10 mouse cellular contexts compared by ENCODE assay signal in genomic region chr2:181415945-181416344, GRCm38 (mm10). TPM values are rescaled to one million over a fixed set of nuclear protein-coding genes. Genes with fewer than 3 reads are reported as not detected.
A peak's percentile ranks its signal among the peaks of the same experiment; 100 is the strongest.
DNase-seq lines count a peak whose midpoint lies in the region; ATAC-seq lines count a peak whose summit lies in the region.
"Had no signal": no experiment of that assay in that cellular context is flagged by ENCODE, and none has a peak within 500 bp of the region (broad histone marks: within the 10 kb centered on the region; RNA-seq: fewer than 3 reads in every experiment).

No protein-coding gene starts in this region.

- DNase-seq in gastrocnemius, adult 18-20 months (ENCODE audit: low spot score), result peak; percentile 33
- no peak for DNase-seq in gastrocnemius, adult 8-10 months (ENCODE audit: low spot score in 2 of 2)
- peak; percentile 66 for DNase-seq in 3134 (ENCODE audit: extremely low read depth, insufficient read length, low spot score)
- peak; percentile 71 for DNase-seq in cerebellum, adult 8-10 months
- DNase-seq in heart, postnatal 36 days, result peak; percentile 55 to 61
- DNase-seq in right cerebral cortex, postnatal 25 days, result no peak
- DNase-seq in hindbrain, embryonic 11.5 days (ENCODE audit: low spot score), result no peak

- intact Hi-C loops in heart, postnatal 36 days (cut with DNase I), result loop anchor here (5.0 kb wide), 1 partner anchor 41 kb away; the partner anchor contains the start of gene Zbtb46

- H3K27me3 ChIP-seq in hindbrain, embryonic 11.5 days (ENCODE audit: control insufficient read depth, insufficient read depth, low read length), result no peaks in the 10 kb centered on the region
- no peaks in the 10 kb centered on the region for H3K27me3 ChIP-seq in forebrain, embryonic 12.5 days
- H3K27me3 ChIP-seq: embryonic facial prominence, embryonic 13.5 days; hindbrain, embryonic 12.5 days had no signal

- no peak overlapping the region for H3K4me3 ChIP-seq in hindbrain, embryonic 11.5 days (ENCODE audit: low read depth, low read length)
- H3K4me3 ChIP-seq in forebrain, embryonic 12.5 days (replicated peaks), result no peak overlapping the region
- H3K4me3 ChIP-seq: embryonic facial prominence, embryonic 13.5 days; hindbrain, embryonic 12.5 days had no signal

- ATAC-seq in hindbrain, embryonic 11.5 days (ENCODE audit: low FRiP score), result no peak
- ATAC-seq in forebrain, embryonic 12.5 days (ENCODE audit: low FRiP score), result no peak

- no peak overlapping the region for H3K4me2 ChIP-seq in hindbrain, embryonic 11.5 days (replicated peaks; ENCODE audit: low read depth, low read length)
- no peak overlapping the region for H3K4me2 ChIP-seq in forebrain, embryonic 12.5 days
- H3K4me2 ChIP-seq: embryonic facial prominence, embryonic 13.5 days; hindbrain, embryonic 12.5 days had no signal

- no peak overlapping the region for H3K27ac ChIP-seq in hindbrain, embryonic 11.5 days (ENCODE audit: low read depth, low read length)
- H3K27ac ChIP-seq in forebrain, embryonic 12.5 days, result no peak overlapping the region
- H3K27ac ChIP-seq: embryonic facial prominence, embryonic 13.5 days; hindbrain, embryonic 12.5 days had no signal

- no peaks in the 10 kb centered on the region; the same call in 1 of the 2 replicates for H3K36me3 ChIP-seq in hindbrain, embryonic 11.5 days (ENCODE audit: control insufficient read depth, insufficient read depth, low read length)
- no peaks in the 10 kb centered on the region for H3K36me3 ChIP-seq in forebrain, embryonic 12.5 days (replicated peaks)
- H3K36me3 ChIP-seq: embryonic facial prominence, embryonic 13.5 days; hindbrain, embryonic 12.5 days had no signal

- no peak overlapping the region for H3K9ac ChIP-seq in hindbrain, embryonic 11.5 days (ENCODE audit: low read depth, low read length)
- no peak overlapping the region for H3K9ac ChIP-seq in forebrain, embryonic 12.5 days
- H3K9ac ChIP-seq: embryonic facial prominence, embryonic 13.5 days; hindbrain, embryonic 12.5 days had no signal

- no peaks in the 10 kb centered on the region for H3K9me3 ChIP-seq in hindbrain, embryonic 11.5 days (ENCODE audit: control insufficient read depth, low read length)
- H3K9me3 ChIP-seq in forebrain, embryonic 12.5 days, result no peaks in the 10 kb centered on the region
- H3K9me3 ChIP-seq: embryonic facial prominence, embryonic 13.5 days; hindbrain, embryonic 12.5 days had no signal

- 80% methylated on average over 3 of the region's 3 CpGs for WGBS in hindbrain, embryonic 11.5 days
- WGBS in forebrain, embryonic 12.5 days, result 69% methylated on average over 3 of the region's 3 CpGs

- H3K4me1 ChIP-seq in hindbrain, embryonic 11.5 days (replicated peaks; ENCODE audit: control insufficient read depth, insufficient read depth, low read length), result 0 out of 2 replicates have a peak, but pooled peaks cover under 1% of the 10 kb centered on the region
- peaks cover 4% of the 10 kb centered on the region; the same call in 1 of the 2 replicates for H3K4me1 ChIP-seq in forebrain, embryonic 12.5 days
- H3K4me1 ChIP-seq: embryonic facial prominence, embryonic 13.5 days had no signal

RNA-seq across cellular contexts. Expression of gene Lime1, which starts 36.1 kb away (rescaled TPM):
- total RNA-seq in gastrocnemius, adult 18-20 months (2021), result 1 to 10 TPM; 3.8 to 4.5 TPM
- 1 to 10 TPM; 2.2 to 4.0 (median 3.0) TPM for total RNA-seq in gastrocnemius, adult 8-10 months (2022)
- total RNA-seq in heart, postnatal 36 days (2021), result 1 to 10 TPM; 5.1 to 6.7 TPM
- 20.2 and 20.9 TPM in 2 replicates for polyA plus RNA-seq in hindbrain, embryonic 11.5 days (2014; fragmentation: Nextera tagmentation; extraction: Ambion mirVana)
- 33.9 and 34.5 TPM in 2 replicates for polyA plus RNA-seq in forebrain, embryonic 12.5 days (2016; fragmentation: Nextera tagmentation; extraction: Ambion mirVana)

RNA-seq across cellular contexts. Expression of gene Zbtb46, which starts 43.3 kb away (rescaled TPM):
- total RNA-seq in gastrocnemius, adult 18-20 months (2021), result 1 to 10 TPM; 3.3 to 5.9 TPM
- 1 to 10 TPM; 3.3 to 5.3 (median 4.1) TPM for total RNA-seq in gastrocnemius, adult 8-10 months (2022)
- total RNA-seq in heart, postnatal 36 days (2021), result 10 to 100 TPM; 12.4 to 12.9 TPM
- 15.6 and 17.2 TPM in 2 replicates for polyA plus RNA-seq in hindbrain, embryonic 11.5 days (2014; fragmentation: Nextera tagmentation; extraction: Ambion mirVana)
- polyA plus RNA-seq in forebrain, embryonic 12.5 days (2016; fragmentation: Nextera tagmentation; extraction: Ambion mirVana), result 14.4 and 16.1 TPM in 2 replicates

RNA-seq across cellular contexts. Expression of gene Arfrp1, which starts 50.7 kb away (rescaled TPM):
- total RNA-seq in gastrocnemius, adult 18-20 months (2021), result 10 to 100 TPM; 23.0 to 26.5 TPM
- total RNA-seq in gastrocnemius, adult 8-10 months (2022), result 10 to 100 TPM; 20.9 to 25.1 (median 23.8) TPM
- total RNA-seq in heart, postnatal 36 days (2021), result 10 to 100 TPM; 52.2 to 55.4 TPM
- 51.6 and 55.2 TPM in 2 replicates for polyA plus RNA-seq in hindbrain, embryonic 11.5 days (2014; fragmentation: Nextera tagmentation; extraction: Ambion mirVana)
- 83.6 and 86.4 TPM in 2 replicates for polyA plus RNA-seq in forebrain, embryonic 12.5 days (2016; fragmentation: Nextera tagmentation; extraction: Ambion mirVana)

RNA-seq across cellular contexts. Expression of gene Zgpat, which starts 51.2 kb away (rescaled TPM):
- total RNA-seq in gastrocnemius, adult 18-20 months (2021), result 10 to 100 TPM; 11.7 to 12.4 TPM
- total RNA-seq in gastrocnemius, adult 8-10 months (2022), result 10 to 100 TPM in 2 of 4 experiments, 1 to 10 TPM in 2; 9.3 to 11.2 (median 10.3) TPM
- 10 to 100 TPM; 17.6 to 22.3 TPM for total RNA-seq in heart, postnatal 36 days (2021)
- 33.4 and 38.1 TPM in 2 replicates for polyA plus RNA-seq in hindbrain, embryonic 11.5 days (2014; fragmentation: Nextera tagmentation; extraction: Ambion mirVana)
- 62.4 and 69.5 TPM in 2 replicates for polyA plus RNA-seq in forebrain, embryonic 12.5 days (2016; fragmentation: Nextera tagmentation; extraction: Ambion mirVana)

Comparison
In these comparisons a context has a peak if more than half of its experiments do, and no peak if none do; other contexts are left out.
1. DNase-seq: peak in gastrocnemius, adult 18-20 months (single experiment), 3134 (single experiment), cerebellum, adult 8-10 months (single experiment) and heart, postnatal 36 days (2 of 2); none in gastrocnemius, adult 8-10 months (0 of 2), right cerebral cortex, postnatal 25 days (single experiment) and hindbrain, embryonic 11.5 days (single experiment).